Mouse (Mus musculus): ENCODE measurements around the gene Antxr2.

The Antxr2 gene

GRCm38 (mm10) chr5:97839924-97840279, 190.9 kb downstream of the Antxr2 start:
- in situ Hi-C loops (cut with MboI, MseI): loop anchor here (10.0 kb wide), 1 partner anchor 1785 kb away; no protein-coding TSS in a partner anchor

GRCm38 (mm10) chr5:97839271-97839923, 191.4 kb downstream of the Antxr2 start:
- in situ Hi-C loops (cut with MboI, MseI): loop anchor here (10.0 kb wide), 1 partner anchor 1785 kb away; no protein-coding TSS in a partner anchor

GRCm38 (mm10) chr5:97837333-97837732, 193.5 kb downstream of the Antxr2 start:
- in situ Hi-C loops (cut with MboI, MseI): loop anchor here (10.0 kb wide), 1 partner anchor 1783 kb away; no protein-coding TSS in a partner anchor

- in situ Hi-C loops (cut with MboI, MseI): loop anchor here (10.0 kb wide), 1 partner anchor 1781 kb away; no protein-coding TSS in a partner anchor
Measured at GRCm38 (mm10) chr5:97835418-97835817, 195.4 kb downstream of the Antxr2 start.

- in situ Hi-C loops (cut with MboI, MseI): loop anchor here (10.0 kb wide), 1 partner anchor 1780 kb away; no protein-coding TSS in a partner anchor
Measured at GRCm38 (mm10) chr5:97834770-97835169, 196.1 kb downstream of the Antxr2 start.
